Mouse (Mus musculus) megakaryocyte progenitor cell, adult 5-6 weeks (primary cell): ENCODE measurements around the gene Spata31. TPM values are rescaled to one million over a fixed set of nuclear protein-coding genes. Genes with fewer than 3 reads are reported as not detected.

Experiments used
- ATAC-seq: replicated peaks from 2 replicates; pipeline ENCODE4 v1.8.0; 2016; ENCODE audit warnings: mild to moderate bottlenecking, moderate TSS enrichment, inconsistent platforms; ENCODE audit not compliant: poor library complexity
- total RNA-seq, 2 experiments: library from RNA; stranded (forward) in 1 of 2; stranded (reverse) in 1 of 2; fragments of 157-497, 149-512 nt in 1 of 2; fragments of 200-1000 nt in 1 of 2; gene quantifications; 2 replicates each; pipeline versions ENCODE4 v1.2.3 to v1.2.4; 2015 to 2017

Spata31 gene
- total RNA-seq (2015) (not detected in 2 replicates), total RNA-seq (2017) (not detected in 2 replicates)

- ATAC-seq: no peak
These were observed at the start of gene Spata31 for GRCm38 (mm10) chr13:64917191-64917590. TSS of gene Spata31 (plus strand) at chr13:64917406.

GRCm38 (mm10) chr13:64903132-64903531 lies 14.1 kb upstream of the Spata31 start:
- no peak for ATAC-seq

- no peak for ATAC-seq
These were observed 13.5 kb upstream of the Spata31 start, which contains the start of gene Cntnap3 for GRCm38 (mm10) chr13:64903585-64904208. TSS of gene Cntnap3 (minus strand) at chr13:64903955.

Other genes with a start within 250 kb of the Spata31 start
- gene Cntnap3, start 13.5 kb upstream of the Spata31 start, total RNA-seq (2015): not detected in 2 replicates
- not detected in 2 replicates for gene Cntnap3, start 13.5 kb upstream of the Spata31 start, total RNA-seq (2017)
- not detected in 2 replicates for gene Spata31d1c, start 115.7 kb downstream of the Spata31 start, total RNA-seq (2015)
- not detected in 2 replicates for gene Spata31d1c, start 115.7 kb downstream of the Spata31 start, total RNA-seq (2017)
- not detected in 2 replicates for gene Prss47, start 135.4 kb downstream of the Spata31 start, total RNA-seq (2015)
- gene Prss47, start 135.4 kb downstream of the Spata31 start, total RNA-seq (2017): not detected in 2 replicates
- gene Mfsd14b, start 195.6 kb downstream of the Spata31 start, total RNA-seq (2015): 81.1 and 87.8 TPM in 2 replicates
- gene Mfsd14b, start 195.6 kb downstream of the Spata31 start, total RNA-seq (2017): 81.4 and 85.8 TPM in 2 replicates
- gene Olfr465-ps1, start 220.7 kb downstream of the Spata31 start, total RNA-seq (2015): not detected in 2 replicates
- gene Olfr465-ps1, start 220.7 kb downstream of the Spata31 start, total RNA-seq (2017): not detected in 2 replicates
- not detected in 2 replicates for gene Olfr466, start 232.8 kb downstream of the Spata31 start, total RNA-seq (2015)
- not detected in 2 replicates for gene Olfr466, start 232.8 kb downstream of the Spata31 start, total RNA-seq (2017)